Mouse (Mus musculus) myocyte (in vitro differentiated cells): ENCODE measurements around the gene Cend1.

Experiments
- MAX ChIP-seq: IDR thresholded peaks from one replicate; pipeline ENCODE4 v1.6.1; 2011; ENCODE audit warnings: low read depth, mild to moderate bottlenecking, control low read depth
- MYOD1 ChIP-seq, 3 experiments: IDR thresholded peaks; one replicate each; pipeline ENCODE4 v1.6.1; 2011; ENCODE audit warnings: control low read depth in 2 of 3, low read depth in 2 of 3, mild to moderate bottlenecking in 2 of 3, moderate library complexity in 1 of 3; ENCODE audit not compliant: insufficient read length in 2 of 3, control insufficient read depth in 1 of 3
- POLR2AphosphoS2 ChIP-seq: IDR thresholded peaks from one replicate; pipeline ENCODE4 v1.6.1; 2011; ENCODE audit warnings: low read depth, control low read depth; ENCODE audit not compliant: insufficient read length

DNA sequence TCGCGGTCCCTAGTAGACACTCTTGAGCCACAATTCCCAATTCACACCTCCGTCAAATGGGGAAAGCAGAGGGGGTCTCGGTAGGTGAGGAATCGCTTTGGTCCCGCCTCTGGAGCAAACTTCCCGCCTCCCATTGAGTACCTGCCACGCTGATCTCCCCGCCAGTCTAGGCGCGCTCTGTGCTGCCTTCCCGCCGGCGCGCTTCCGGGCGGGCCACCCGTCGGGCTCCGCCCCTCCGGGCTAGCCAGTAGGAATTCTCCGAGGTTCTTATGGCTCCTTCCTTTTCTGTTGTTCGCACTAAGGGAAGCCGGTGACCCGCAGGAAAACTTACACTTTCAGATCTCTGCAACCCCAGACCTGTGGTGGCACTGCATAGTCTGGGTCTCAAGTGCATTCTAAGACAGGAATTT lies 14.5 kb upstream of the Cend1 start, which contains the start of gene Pidd1:
- TF ChIP-seq MYOD1 (IDR thresholded peaks at IDR 0.05; ENCODE audit: control insufficient read depth in 1 of 3, insufficient read length in 2 of 3, low read depth in 2 of 3): no peak
- TF ChIP-seq POLR2AphosphoS2: peak; percentile 63
- no peak for TF ChIP-seq MAX
